Mouse (Mus musculus) C2C12 (cell line): Measurements from ENCODE around the gene 2410004B18Rik. TPM values are rescaled to one million over a fixed set of nuclear protein-coding genes. Genes with fewer than 3 reads are reported as not detected.

ENCODE experiments used
- H3K27me3 ChIP-seq: one replicate; pipeline ENCODE4 v1.6.1; 2011; ENCODE audit not compliant: control insufficient read depth, insufficient read depth, insufficient read length
- H3K36me3 ChIP-seq: one replicate; pipeline ENCODE4 v1.6.1; 2011; ENCODE audit not compliant: control insufficient read depth, insufficient read depth
- H3K4me3 ChIP-seq: one replicate; pipeline ENCODE4 v1.5.1; 2011; ENCODE audit warnings: mild to moderate bottlenecking, control low read depth; ENCODE audit not compliant: poor library complexity, insufficient read depth, severe bottlenecking
- H3K79me2 ChIP-seq: one replicate; pipeline ENCODE4 v1.6.1; 2011; ENCODE audit not compliant: control insufficient read depth, insufficient read depth
- H3K79me3 ChIP-seq: one replicate; pipeline ENCODE4 v1.6.1; 2011; ENCODE audit warnings: low read depth, control low read depth
- H3ac ChIP-seq: one replicate; pipeline ENCODE3; 2011; ENCODE audit warnings: low read depth; ENCODE audit not compliant: control insufficient read depth, insufficient read length
- CEBPB ChIP-seq: IDR thresholded peaks from one replicate; pipeline ENCODE4 v1.6.1; 2011; ENCODE audit warnings: low read depth, mild to moderate bottlenecking, control low read depth, moderate library complexity
- CTCF ChIP-seq: IDR thresholded peaks from one replicate; pipeline ENCODE4 v1.5.1; 2011; ENCODE audit not compliant: control insufficient read depth, insufficient read depth, insufficient read length
- FOSL1 ChIP-seq: IDR thresholded peaks from one replicate; pipeline ENCODE4 v1.8.0; 2011; ENCODE audit warnings: mild to moderate bottlenecking, low read length; ENCODE audit not compliant: poor library complexity, insufficient read depth, severe bottlenecking
- MAX ChIP-seq: IDR thresholded peaks from one replicate; pipeline ENCODE4 v1.6.1; 2011; ENCODE audit warnings: mild to moderate bottlenecking, control low read depth
- MYOD1 ChIP-seq: IDR thresholded peaks from one replicate; pipeline ENCODE4 v1.6.1; 2011; ENCODE audit warnings: low read depth; ENCODE audit not compliant: control insufficient read depth, insufficient read length
- MYOG ChIP-seq: IDR thresholded peaks from one replicate; pipeline ENCODE4 v1.6.1; 2011; ENCODE audit not compliant: control insufficient read depth, insufficient read length; ENCODE audit errors: extremely low read depth
- USF1 ChIP-seq: IDR thresholded peaks from one replicate; pipeline ENCODE4 v1.6.1; 2011; ENCODE audit warnings: low read depth, mild to moderate bottlenecking, control low read depth, moderate library complexity
- polyA plus RNA-seq: library from polyadenylated mRNA; unstranded; fragments of >200 nt; fragmentation: generic; extraction: Trizol; gene quantifications from one replicate; pipeline ENCODE4 v1.2.1, GENCODE M21; 2012; ENCODE audit warnings: missing spikeins

Gene 2410004B18Rik
- polyA plus RNA-seq, 1 experiment, result 22.9 TPM

DNA sequence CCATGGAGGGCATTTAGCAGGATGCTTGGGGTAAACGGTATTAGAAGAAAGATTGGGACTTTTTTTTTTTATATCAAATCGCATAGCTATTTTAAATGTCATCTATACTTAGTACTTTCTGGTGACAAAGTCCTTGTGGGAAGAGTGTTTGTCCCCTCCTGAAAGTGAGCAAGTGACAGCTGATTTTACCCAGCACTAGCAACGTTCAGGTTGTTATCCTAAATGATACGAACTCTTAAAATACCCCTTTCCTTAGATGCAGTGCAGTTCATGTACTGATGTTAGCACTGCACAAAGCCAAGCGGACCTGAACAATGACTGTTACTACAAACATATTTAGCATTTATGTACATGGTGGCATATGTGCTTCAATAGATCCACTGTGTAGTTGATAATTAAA, 29.0 kb downstream of the 2410004B18Rik start:
- Histone ChIP-seq H3ac (no peak overlapping the region), H3K79me3 (no peaks in the 10 kb centered on the region), H3K36me3 (no peaks in the 10 kb centered on the region), H3K79me2 (no peaks in the 10 kb centered on the region), H3K4me3 (no peak overlapping the region), H3K27me3 (no peaks in the 10 kb centered on the region)
- TF ChIP-seq CEBPB (no peak), CTCF (no peak), MAX (no peak), FOSL1 (no peak), MYOG (no peak), USF1 (no peak)

DNA sequence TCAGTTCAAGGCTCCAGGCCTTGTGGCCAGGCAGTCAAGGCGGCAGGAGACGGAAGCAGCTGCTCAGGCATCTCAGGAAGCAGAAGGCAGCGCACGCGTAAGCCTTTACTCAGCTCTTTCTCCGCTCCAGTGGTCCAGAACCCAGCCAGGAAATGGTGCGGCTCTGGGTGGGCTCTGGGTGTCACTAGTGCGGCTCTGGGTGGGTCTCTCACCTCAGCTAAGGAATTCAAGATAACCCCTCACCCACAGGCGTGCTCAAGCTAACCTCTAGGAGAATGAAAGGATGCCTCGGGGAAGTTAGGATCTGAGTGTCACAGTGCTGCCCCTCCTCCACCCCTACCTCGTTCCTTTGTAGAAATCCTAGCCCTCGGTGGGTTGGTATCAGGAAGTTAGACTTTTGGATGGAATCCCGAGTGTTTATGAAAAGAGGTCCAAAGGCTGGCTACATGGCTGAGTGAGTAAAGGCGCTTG, 31.3 kb downstream of the 2410004B18Rik start:
- Histone ChIP-seq H3K27me3 (no peaks in the 10 kb centered on the region), H3K79me3 (no peaks in the 10 kb centered on the region), H3ac (no peak overlapping the region), H3K79me2 (no peaks in the 10 kb centered on the region), H3K4me3 (no peak overlapping the region), H3K36me3 (no peaks in the 10 kb centered on the region)
- TF ChIP-seq CEBPB (no peak), FOSL1 (no peak), MAX (no peak), MYOG (no peak), MYOD1 (no peak), CTCF (no peak), USF1 (no peak)

DNA sequence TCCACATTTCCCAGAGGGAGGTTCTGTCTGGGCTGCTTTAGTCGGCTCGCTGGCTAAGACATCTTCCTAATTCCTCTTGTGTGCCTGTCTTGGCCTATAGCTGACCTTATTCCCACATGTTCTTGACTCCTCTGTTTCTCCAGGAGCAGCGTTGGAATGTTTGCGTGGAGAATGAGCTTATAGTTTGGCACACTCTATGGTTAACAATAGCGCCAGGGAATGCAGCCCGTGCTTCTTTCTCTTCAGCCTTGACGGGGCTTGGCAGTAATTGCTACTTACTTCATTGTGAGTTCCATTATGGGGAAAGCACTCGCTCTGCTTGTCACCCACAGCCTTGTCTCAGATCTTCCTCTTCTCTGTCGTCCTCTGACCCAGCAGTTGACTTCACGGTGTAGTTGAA, 33.7 kb downstream of the 2410004B18Rik start:
- H3ac ChIP-seq, result no peak overlapping the region
- no peak overlapping the region for H3K4me3 ChIP-seq
- H3K79me3 ChIP-seq, result no peaks in the 10 kb centered on the region
- TF ChIP-seq MYOG (no peak), CEBPB (no peak), CTCF (no peak)
- H3K79me2 ChIP-seq, result no peaks in the 10 kb centered on the region
- H3K27me3 ChIP-seq, result no peaks in the 10 kb centered on the region
- no peaks in the 10 kb centered on the region for H3K36me3 ChIP-seq

DNA sequence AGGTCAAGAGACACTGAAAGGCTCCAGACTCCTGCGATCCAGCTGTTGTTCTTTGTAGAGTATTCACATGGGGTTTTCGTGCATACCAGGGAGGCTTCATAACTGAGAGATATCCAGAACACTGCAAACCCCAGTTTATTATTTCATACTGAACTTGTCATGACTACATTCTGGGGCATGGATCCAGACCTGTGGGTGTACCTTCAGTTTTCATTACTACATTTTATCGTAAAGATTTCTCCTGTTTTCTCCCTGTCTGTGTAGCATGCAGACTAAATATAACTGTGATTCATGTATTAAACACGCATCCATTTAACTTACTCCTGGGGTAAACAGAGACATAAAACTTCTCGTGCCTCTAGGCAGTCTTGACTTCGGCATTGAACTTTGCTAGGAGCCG, 37.2 kb downstream of the 2410004B18Rik start:
- TF ChIP-seq CEBPB, result no peak
- no peak for TF ChIP-seq FOSL1
- no peak for TF ChIP-seq CTCF
- no peak for TF ChIP-seq MAX
- TF ChIP-seq USF1, result no peak
- no peak for TF ChIP-seq MYOD1
- no peak for TF ChIP-seq MYOG
- no peak overlapping the region for H3ac ChIP-seq
- no peaks in the 10 kb centered on the region for H3K79me3 ChIP-seq
- H3K36me3 ChIP-seq, result no peaks in the 10 kb centered on the region
- no peaks in the 10 kb centered on the region for H3K27me3 ChIP-seq
- no peak overlapping the region for H3K4me3 ChIP-seq
- no peaks in the 10 kb centered on the region for H3K79me2 ChIP-seq

DNA sequence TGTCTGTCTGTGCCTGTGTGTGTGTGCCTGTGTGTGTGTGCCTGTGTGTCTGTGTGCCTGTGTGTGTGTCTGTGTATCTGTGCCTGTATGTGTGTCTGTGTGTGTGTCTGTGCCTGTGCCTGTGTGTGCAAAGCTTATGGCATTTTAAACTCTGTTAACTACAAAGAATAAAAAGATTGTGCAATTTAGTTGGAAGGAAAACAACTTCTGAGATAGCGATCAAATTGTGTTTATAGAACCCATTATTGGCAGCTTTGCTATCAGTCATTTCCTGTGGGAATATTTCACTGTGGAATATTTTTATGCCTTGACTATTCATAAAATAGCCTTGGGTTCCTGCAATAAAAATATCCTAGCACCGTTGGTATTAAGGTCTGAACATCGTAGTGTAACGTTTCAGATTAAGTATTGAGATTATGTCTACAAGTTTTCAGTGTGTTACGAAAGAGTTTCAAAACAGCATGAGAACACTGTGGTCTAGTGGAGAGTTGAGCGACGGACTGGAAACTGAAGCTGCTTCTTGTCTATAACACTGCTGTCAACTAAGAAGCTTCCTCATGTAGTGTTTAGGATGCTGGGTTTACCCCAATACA, 47.6 kb downstream of the 2410004B18Rik start:
- H3K4me3 ChIP-seq, result no peak overlapping the region
- no peaks in the 10 kb centered on the region for H3K79me2 ChIP-seq
- H3K27me3 ChIP-seq, result no peaks in the 10 kb centered on the region
- no peak overlapping the region for H3ac ChIP-seq
- no peaks in the 10 kb centered on the region for H3K79me3 ChIP-seq
- no peaks in the 10 kb centered on the region for H3K36me3 ChIP-seq
- TF ChIP-seq MYOD1 (no peak), USF1 (no peak), CTCF (no peak), MYOG (no peak), FOSL1 (no peak), CEBPB (peak; percentile 33), MAX (no peak)

DNA sequence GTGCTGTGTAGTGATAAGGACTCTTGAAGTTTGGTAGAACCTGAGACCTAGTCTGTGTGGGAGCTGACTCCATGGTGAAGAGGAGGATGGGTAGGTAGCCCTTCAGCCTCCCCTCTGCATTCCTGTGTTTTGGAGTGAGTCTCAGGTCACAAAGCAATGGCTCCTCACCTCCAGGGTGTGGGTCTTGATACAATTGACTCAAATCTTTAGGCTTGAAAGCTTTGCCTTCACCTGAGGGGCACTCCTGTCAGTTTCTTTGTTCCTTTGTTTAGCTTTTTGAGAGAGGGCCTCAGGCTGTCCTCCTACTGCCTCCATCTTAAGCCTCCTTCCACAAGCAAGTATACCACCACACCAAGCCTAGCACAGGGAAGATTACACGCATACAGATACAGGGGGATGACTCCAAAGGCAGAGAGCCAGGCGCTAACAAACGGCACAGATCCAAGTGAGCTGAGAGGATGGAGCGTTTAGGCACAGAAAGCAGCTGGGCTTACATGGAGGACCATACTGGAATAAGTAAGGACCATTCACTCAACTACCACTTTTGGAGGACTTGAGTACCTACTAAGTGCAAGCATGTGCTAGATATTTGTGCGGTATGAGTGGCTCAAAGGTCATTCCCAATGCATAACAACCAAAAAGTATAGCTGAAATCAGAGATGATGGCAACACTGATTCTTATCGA, 48.6 kb downstream of the 2410004B18Rik start:
- no peak overlapping the region for H3ac ChIP-seq
- TF ChIP-seq CTCF (no peak), USF1 (no peak), FOSL1 (no peak), MAX (no peak), MYOG (no peak), CEBPB (no peak), MYOD1 (no peak)
- H3K79me3 ChIP-seq, result no peaks in the 10 kb centered on the region
- H3K36me3 ChIP-seq, result no peaks in the 10 kb centered on the region
- no peak overlapping the region for H3K4me3 ChIP-seq
- no peaks in the 10 kb centered on the region for H3K79me2 ChIP-seq
- no peaks in the 10 kb centered on the region for H3K27me3 ChIP-seq
